Mouse (Mus musculus) CH12.LX (cell line): Measurements from ENCODE around the gene Gadd45gip1.

Experiments used
- JUND ChIP-seq: conservative IDR thresholded peaks from 2 replicates; pipeline ENCODE4 v1.6.1; 2011; ENCODE audit warnings: low read depth, low read length, improper control_type of control experiment
- UBTF ChIP-seq: IDR thresholded peaks from 2 replicates; pipeline ENCODE4 v1.6.1; 2012; ENCODE audit warnings: low read depth, mild to moderate bottlenecking, inconsistent platforms, low read length, improper control_type of control experiment, moderate library complexity

DNA sequence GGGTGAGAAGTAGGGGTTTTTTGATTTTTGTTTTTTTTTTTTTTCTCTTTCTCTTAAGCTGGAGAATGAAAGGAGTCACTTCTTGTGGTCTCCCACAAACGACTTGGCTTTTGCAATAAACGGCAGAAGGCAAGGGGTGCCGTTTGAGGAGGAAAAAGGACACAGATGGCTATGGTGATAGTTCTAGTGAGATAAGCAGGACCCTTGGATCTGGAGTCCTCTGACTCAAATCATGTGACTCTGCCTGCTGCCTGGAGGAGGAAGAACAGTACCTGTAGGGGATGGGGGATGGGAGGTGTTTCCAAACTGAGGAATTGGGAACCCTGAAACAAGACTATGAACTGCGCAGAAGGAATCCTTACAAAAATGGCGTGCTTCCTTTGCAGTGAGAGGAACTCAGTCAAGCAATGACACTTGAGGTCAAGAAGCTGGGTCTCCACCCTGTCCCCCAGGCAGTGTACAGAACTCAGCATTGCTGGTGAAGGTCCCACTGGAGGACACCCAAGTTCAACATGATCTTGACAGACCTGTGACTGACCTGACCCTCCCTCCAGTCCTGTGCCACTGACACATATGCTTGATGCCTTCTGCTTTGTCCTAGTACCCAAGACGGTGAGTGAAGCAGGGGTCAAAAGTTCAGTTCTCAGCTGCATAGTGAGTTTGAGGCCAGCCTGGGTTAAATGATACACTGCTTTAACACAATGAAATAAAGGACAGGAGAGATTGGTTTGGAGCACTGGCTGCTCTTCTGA, 16.5 kb downstream of the Gadd45gip1 start:
- TF ChIP-seq UBTF (no peak), JUND (no peak)
